Mouse (Mus musculus): ENCODE measurements around the gene Ddx54. TPM values are rescaled to one million over a fixed set of nuclear protein-coding genes. Genes with fewer than 3 reads are reported as not detected.

The Ddx54 gene
- polyA plus RNA-seq, 1 experiment from 2014 or later: 53.1 TPM

DNA sequence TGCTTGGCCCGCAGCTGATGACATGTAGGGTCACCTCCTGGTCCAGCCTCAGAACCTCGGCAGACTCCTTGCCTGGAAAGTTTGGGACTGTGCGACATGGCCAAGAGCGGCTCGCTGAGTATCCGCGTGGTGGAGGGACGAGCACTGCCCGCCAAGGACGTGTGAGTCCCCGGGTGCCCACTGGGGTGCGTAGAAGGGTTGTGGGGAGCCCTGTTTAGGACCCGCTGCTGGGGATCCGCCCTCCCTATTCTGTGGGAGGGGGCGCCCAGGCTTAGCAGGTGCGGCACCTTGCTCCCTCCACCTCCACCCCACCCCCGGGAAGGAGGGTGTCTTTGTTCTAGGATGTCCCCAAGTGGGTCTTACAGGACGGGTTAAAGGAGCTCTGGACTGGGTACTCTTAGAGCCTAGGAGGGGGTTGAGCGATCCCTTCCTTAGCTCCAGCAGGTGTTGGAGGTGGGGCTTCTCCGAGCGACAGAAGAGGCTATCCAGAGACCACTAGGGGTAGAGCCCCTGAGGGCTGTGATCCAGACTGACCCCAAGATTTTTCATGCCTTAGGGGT lies 36.9 kb downstream of the Ddx54 start:
- no peaks in the 10 kb centered on the region for H3K36me3 ChIP-seq
- no peak overlapping the region for H3K9ac ChIP-seq
- peak overlapping the region; percentile 45 for H3K4me2 ChIP-seq (replicated peaks)
- peaks cover 62% of the 10 kb centered on the region for H3K27me3 ChIP-seq
- 6% methylated on average over 21 of the region's 21 CpGs for WGBS
- peak overlapping the region; percentile 26 for H3K4me3 ChIP-seq
- peaks cover 9% of the 10 kb centered on the region for H3K4me1 ChIP-seq
- no peaks in the 10 kb centered on the region for H3K9me3 ChIP-seq
- no peak overlapping the region for H3K27ac ChIP-seq
- no peak for ATAC-seq (ENCODE audit: insufficient number of reproducible peaks, insufficient read depth, low FRiP score, low TSS enrichment)

- Histone ChIP-seq H3K9me3 (no peaks in the 10 kb centered on the region), H3K9ac (no peak overlapping the region), H3K4me2 (replicated peaks) (no peak overlapping the region), H3K27me3 (peaks cover 64% of the 10 kb centered on the region), H3K4me3 (no peak overlapping the region), H3K4me1 (peaks cover 9% of the 10 kb centered on the region), H3K27ac (no peak overlapping the region), H3K36me3 (no peaks in the 10 kb centered on the region)
- WGBS: 18% methylated on average over 13 of the region's 13 CpGs
- no peak for ATAC-seq (ENCODE audit: insufficient number of reproducible peaks, insufficient read depth, low FRiP score, low TSS enrichment)
These were observed 37.4 kb downstream of the Ddx54 start for GRCm38 (mm10) chr5:120649938-120650337.

DNA sequence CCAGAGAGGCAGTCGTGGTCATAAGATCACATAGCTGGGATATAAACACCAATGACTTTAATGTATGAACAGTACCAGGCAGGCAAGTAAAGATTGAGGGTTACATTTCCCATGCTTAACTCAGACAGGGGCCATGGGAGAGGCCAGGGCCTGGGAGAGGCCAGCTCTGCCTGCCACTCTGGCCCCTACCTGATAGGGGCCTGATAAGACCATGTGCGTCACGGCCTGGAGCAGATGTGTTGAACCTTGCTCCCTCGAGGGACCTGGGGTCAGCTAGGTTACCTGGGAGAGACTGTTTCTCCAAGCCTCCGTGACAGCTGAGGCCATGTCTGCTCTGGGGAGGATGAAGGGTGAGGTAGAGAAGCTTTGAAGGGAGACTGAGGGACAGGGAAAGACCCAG lies 38.7 kb downstream of the Ddx54 start:
- WGBS: 49% methylated on average over 5 of the region's 5 CpGs
- ATAC-seq (ENCODE audit: insufficient number of reproducible peaks, insufficient read depth, low FRiP score, low TSS enrichment): no peak
- Histone ChIP-seq H3K36me3 (no peaks in the 10 kb centered on the region), H3K9ac (no peak overlapping the region), H3K4me3 (no peak overlapping the region), H3K9me3 (no peaks in the 10 kb centered on the region), H3K27ac (no peak overlapping the region), H3K4me2 (replicated peaks) (no peak overlapping the region), H3K27me3 (peaks cover 60% of the 10 kb centered on the region), H3K4me1 (peaks cover 9% of the 10 kb centered on the region)

DNA sequence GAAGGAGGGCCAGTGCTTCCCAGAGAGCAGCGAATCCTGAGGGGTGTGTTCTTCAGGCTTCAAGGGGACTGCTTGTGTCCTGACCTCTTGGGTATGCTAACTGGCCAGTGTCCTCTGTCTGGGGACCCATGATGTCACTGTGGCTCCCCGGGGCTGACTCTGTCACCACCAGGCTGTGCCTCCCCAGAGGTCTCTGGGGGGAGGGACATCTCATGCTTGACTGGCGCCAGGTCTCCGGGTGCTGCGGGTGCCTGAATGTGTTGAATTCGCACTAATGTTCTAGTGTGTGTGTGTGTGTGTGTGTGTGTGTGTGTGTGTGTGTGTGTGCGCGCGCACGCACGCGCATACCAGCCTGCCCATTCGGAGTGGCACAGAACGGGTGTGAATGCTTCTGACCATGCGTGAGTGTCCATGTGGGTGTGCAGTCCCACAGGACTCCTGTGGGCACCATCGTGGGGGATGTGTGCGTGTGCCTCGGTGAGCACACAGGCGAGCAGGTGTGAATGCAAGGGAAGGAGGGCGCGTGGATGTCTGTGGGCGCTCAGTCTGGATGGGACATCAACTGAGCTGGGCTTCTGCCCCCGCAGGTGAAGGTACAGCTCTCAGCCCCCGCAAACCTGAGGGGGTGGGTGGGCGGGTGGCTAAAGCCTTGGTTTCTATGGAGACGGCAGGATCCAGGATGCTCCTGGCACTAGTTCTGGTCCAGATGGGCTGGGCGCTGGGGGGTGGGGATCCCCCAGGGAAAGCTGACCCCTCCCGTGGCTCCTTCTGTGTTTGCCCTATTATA lies 40.6 kb downstream of the Ddx54 start:
- Histone ChIP-seq H3K36me3 (no peaks in the 10 kb centered on the region), H3K9ac (no peak overlapping the region), H3K9me3 (no peaks in the 10 kb centered on the region), H3K4me3 (no peak overlapping the region), H3K4me2 (replicated peaks) (no peak overlapping the region), H3K4me1 (peaks cover 9% of the 10 kb centered on the region), H3K27me3 (peaks cover 45% of the 10 kb centered on the region), H3K27ac (no peak overlapping the region)
- ATAC-seq (ENCODE audit: insufficient number of reproducible peaks, insufficient read depth, low FRiP score, low TSS enrichment): no peak
- WGBS: 77% methylated on average over 28 of the region's 28 CpGs

- Histone ChIP-seq H3K4me1 (peaks cover 3% of the 10 kb centered on the region), H3K4me3 (no peak overlapping the region), H3K36me3 (no peaks in the 10 kb centered on the region), H3K27me3 (peaks cover 41% of the 10 kb centered on the region), H3K9me3 (no peaks in the 10 kb centered on the region), H3K9ac (no peak overlapping the region), H3K27ac (no peak overlapping the region), H3K4me2 (replicated peaks) (no peak overlapping the region)
- ATAC-seq (ENCODE audit: insufficient number of reproducible peaks, insufficient read depth, low FRiP score, low TSS enrichment): no peak
- 84% methylated on average over 2 of the region's 2 CpGs for WGBS
These were observed 41.3 kb downstream of the Ddx54 start for GRCm38 (mm10) chr5:120653873-120654272.

- peaks cover 24% of the 10 kb centered on the region for H3K27me3 ChIP-seq
- no peak for ATAC-seq (ENCODE audit: insufficient number of reproducible peaks, insufficient read depth, low FRiP score, low TSS enrichment)
- WGBS: 85% methylated on average over 12 of the region's 12 CpGs
These were observed 43.8 kb downstream of the Ddx54 start for GRCm38 (mm10) chr5:120656281-120656751.

GRCm38 (mm10) chr5:120660816-120661215 lies 48.3 kb downstream of the Ddx54 start:
- Histone ChIP-seq H3K9me3 (no peaks in the 10 kb centered on the region), H3K27me3 (0 out of 2 replicates have a peak, but pooled peaks cover 19% of the 10 kb centered on the region), H3K4me2 (replicated peaks) (no peak overlapping the region)

More at GRCm38 (mm10) chr5:120656281-120656751, 43.8 kb downstream of the Ddx54 start:
- no peak overlapping the region for H3K4me3 ChIP-seq
- H3K9me3 ChIP-seq: no peaks in the 10 kb centered on the region
- H3K36me3 ChIP-seq: no peaks in the 10 kb centered on the region
- H3K4me2 ChIP-seq (replicated peaks): no peak overlapping the region
- no peak overlapping the region for H3K27ac ChIP-seq
- no peaks in the 10 kb centered on the region for H3K4me1 ChIP-seq
- no peak overlapping the region for H3K9ac ChIP-seq

GRCm38 (mm10) chr5:120664888-120665287 lies 52.3 kb downstream of the Ddx54 start:
- no peaks in the 10 kb centered on the region for H3K9me3 ChIP-seq
- no peaks in the 10 kb centered on the region for H3K4me1 ChIP-seq
- no peaks in the 10 kb centered on the region for H3K36me3 ChIP-seq
- ATAC-seq (ENCODE audit: insufficient number of reproducible peaks, insufficient read depth, low FRiP score, low TSS enrichment): no peak
- peaks cover 22% of the 10 kb centered on the region; the same call in 1 of the 2 replicates for H3K27me3 ChIP-seq
- no peak overlapping the region for H3K4me3 ChIP-seq
- 70% methylated on average over 2 of the region's 2 CpGs for WGBS
- H3K9ac ChIP-seq: no peak overlapping the region
- H3K4me2 ChIP-seq (replicated peaks): no peak overlapping the region
- no peak overlapping the region for H3K27ac ChIP-seq

More at GRCm38 (mm10) chr5:120660816-120661215, 48.3 kb downstream of the Ddx54 start:
- no peaks in the 10 kb centered on the region for H3K36me3 ChIP-seq
- H3K9ac ChIP-seq: no peak overlapping the region
- 63% methylated on average over 5 of the region's 5 CpGs for WGBS
- no peak for ATAC-seq (ENCODE audit: insufficient number of reproducible peaks, insufficient read depth, low FRiP score, low TSS enrichment)
- no peaks in the 10 kb centered on the region for H3K4me1 ChIP-seq
- no peak overlapping the region for H3K4me3 ChIP-seq
- no peak overlapping the region for H3K27ac ChIP-seq

- H3K36me3 ChIP-seq: no peaks in the 10 kb centered on the region
- H3K9ac ChIP-seq: no peak overlapping the region
- no peak overlapping the region for H3K27ac ChIP-seq
- H3K27me3 ChIP-seq: peaks cover 8% of the 10 kb centered on the region; the same call in 1 of the 2 replicates
- no peaks in the 10 kb centered on the region for H3K9me3 ChIP-seq
- H3K4me2 ChIP-seq (replicated peaks): no peak overlapping the region
- 72% methylated on average over 7 of the region's 7 CpGs for WGBS
- H3K4me3 ChIP-seq: no peak overlapping the region
- ATAC-seq (ENCODE audit: insufficient number of reproducible peaks, insufficient read depth, low FRiP score, low TSS enrichment): no peak
- H3K4me1 ChIP-seq: no peaks in the 10 kb centered on the region
These were observed 56.2 kb downstream of the Ddx54 start for GRCm38 (mm10) chr5:120668761-120669160.

DNA sequence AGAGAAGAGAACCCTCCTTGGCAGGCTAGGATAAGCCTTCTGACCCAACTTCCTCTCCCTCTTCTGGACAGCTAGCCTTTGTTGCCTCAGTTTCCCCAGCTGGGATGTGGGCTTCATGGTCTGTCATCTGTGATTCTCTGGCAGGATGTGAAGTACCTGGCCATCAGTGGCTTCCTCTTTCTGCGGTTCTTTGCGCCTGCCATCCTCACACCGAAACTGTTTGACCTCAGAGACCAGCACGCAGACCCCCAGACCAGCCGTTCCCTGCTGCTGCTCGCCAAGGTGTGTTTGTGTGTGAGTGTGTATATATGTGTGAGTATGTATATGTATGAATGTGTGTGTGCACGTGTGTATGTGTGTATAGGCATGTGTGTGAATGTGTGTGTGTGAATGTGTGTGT lies 57.6 kb downstream of the Ddx54 start:
- no peak overlapping the region for H3K4me3 ChIP-seq
- H3K9ac ChIP-seq: no peak overlapping the region
- WGBS: 90% methylated on average over 7 of the region's 7 CpGs
- H3K27ac ChIP-seq: no peak overlapping the region
- H3K27me3 ChIP-seq: peaks cover 13% of the 10 kb centered on the region
- no peaks in the 10 kb centered on the region for H3K4me1 ChIP-seq
- no peak for ATAC-seq (ENCODE audit: insufficient number of reproducible peaks, insufficient read depth, low FRiP score, low TSS enrichment)
- H3K4me2 ChIP-seq (replicated peaks): no peak overlapping the region
- no peaks in the 10 kb centered on the region for H3K9me3 ChIP-seq
- no peaks in the 10 kb centered on the region for H3K36me3 ChIP-seq

DNA sequence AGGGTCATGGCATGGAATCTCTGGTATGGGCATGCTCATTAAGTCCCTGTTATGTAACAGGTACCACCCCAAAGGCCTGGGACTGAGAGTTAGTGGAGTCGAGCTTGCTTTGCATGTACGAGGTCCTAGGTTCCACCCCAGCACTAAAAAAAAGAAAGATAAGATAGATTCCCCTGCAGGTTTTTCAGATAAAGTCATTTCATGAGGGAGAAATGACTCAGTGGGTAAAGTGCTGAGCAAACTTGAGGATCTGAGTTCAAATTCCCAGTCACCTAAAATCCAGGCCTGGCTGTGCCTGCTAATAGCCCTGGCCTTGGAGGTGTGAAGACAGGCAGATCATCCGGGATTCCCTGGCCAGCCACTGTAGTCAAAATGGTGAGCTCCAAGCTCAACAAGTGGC lies 59.3 kb downstream of the Ddx54 start:
- 86% methylated on average over 3 of the region's 3 CpGs for WGBS
- Histone ChIP-seq H3K36me3 (no peaks in the 10 kb centered on the region), H3K4me3 (no peak overlapping the region)

DNA sequence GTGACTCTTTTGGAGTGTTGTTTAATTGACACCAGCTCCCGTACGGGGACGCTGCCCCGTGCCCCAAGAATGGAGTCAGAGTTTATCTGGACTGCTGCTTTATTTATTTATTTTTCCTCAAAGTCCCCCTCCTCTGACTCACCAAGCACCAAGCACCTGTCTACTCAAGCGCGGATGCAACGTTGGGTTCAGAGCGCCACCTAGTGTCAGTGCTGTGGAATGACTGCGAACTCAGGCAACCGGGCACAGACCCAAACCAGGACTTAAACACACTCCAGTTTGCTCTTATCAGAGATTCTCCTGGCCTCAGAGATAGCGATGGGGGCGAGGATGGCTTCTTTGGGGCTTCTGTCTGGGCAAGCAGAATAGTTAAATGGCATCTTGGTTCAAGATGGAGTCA lies 61.1 kb downstream of the Ddx54 start:
- Histone ChIP-seq H3K27me3 (peaks cover 6% of the 10 kb centered on the region), H3K4me1 (no peaks in the 10 kb centered on the region), H3K4me2 (replicated peaks) (no peak overlapping the region), H3K27ac (no peak overlapping the region), H3K4me3 (no peak overlapping the region), H3K9me3 (no peaks in the 10 kb centered on the region), H3K36me3 (no peaks in the 10 kb centered on the region), H3K9ac (no peak overlapping the region)
- no peak for ATAC-seq (ENCODE audit: insufficient number of reproducible peaks, insufficient read depth, low FRiP score, low TSS enrichment)
- WGBS: 12% methylated on average over 12 of the region's 12 CpGs

More for the DNA sequence above, 59.3 kb downstream of the Ddx54 start:
- H3K4me2 ChIP-seq (replicated peaks): no peak overlapping the region
- peaks cover 6% of the 10 kb centered on the region for H3K27me3 ChIP-seq
- no peaks in the 10 kb centered on the region for H3K9me3 ChIP-seq
- H3K27ac ChIP-seq: no peak overlapping the region
- H3K4me1 ChIP-seq: no peaks in the 10 kb centered on the region
- H3K9ac ChIP-seq: no peak overlapping the region
- no peak for ATAC-seq (ENCODE audit: insufficient number of reproducible peaks, insufficient read depth, low FRiP score, low TSS enrichment)
